Mouse (Mus musculus): ENCODE results near the gene Nckap5. TPM values are rescaled to one million over a fixed set of nuclear protein-coding genes. Genes with fewer than 3 reads are reported as not detected.

Nckap5 gene
- polyA plus RNA-seq, 1 experiment from 2014 or later, result 24.7 TPM

GRCm38 (mm10) chr1:126436937-126437667, 393.5 kb downstream of the Nckap5 start:
- no peak overlapping the region for H3K4me2 ChIP-seq (replicated peaks)
- H3K27me3 ChIP-seq, result no peaks in the 10 kb centered on the region
- WGBS, result 29% methylated on average over 9 of the region's 9 CpGs
- no peaks in the 10 kb centered on the region for H3K36me3 ChIP-seq
- ATAC-seq (replicated peaks), result no peak
- peaks cover 16% of the 10 kb centered on the region; the same call in 1 of the 2 replicates for H3K4me1 ChIP-seq
- H3K4me3 ChIP-seq, result no peak overlapping the region
- H3K9me3 ChIP-seq, result no peaks in the 10 kb centered on the region
- no peak overlapping the region for H3K27ac ChIP-seq (replicated peaks)
- H3K9ac ChIP-seq (replicated peaks), result no peak overlapping the region

- no peak for ATAC-seq (replicated peaks)
- WGBS, result 83% methylated on average over 4 of the region's 4 CpGs
- H3K4me2 ChIP-seq (replicated peaks), result no peak overlapping the region
Observed at GRCm38 (mm10) chr1:126432285-126432684, 398.3 kb downstream of the Nckap5 start.

GRCm38 (mm10) chr1:126431594-126431993, 399.0 kb downstream of the Nckap5 start:
- H3K4me2 ChIP-seq (replicated peaks), result no peak overlapping the region

More at GRCm38 (mm10) chr1:126432285-126432684, 398.3 kb downstream of the Nckap5 start:
- Histone ChIP-seq H3K27me3 (no peaks in the 10 kb centered on the region), H3K9ac (replicated peaks) (no peak overlapping the region), H3K27ac (replicated peaks) (peak overlapping the region; percentile 50), H3K9me3 (no peaks in the 10 kb centered on the region), H3K4me3 (no peak overlapping the region), H3K36me3 (no peaks in the 10 kb centered on the region), H3K4me1 (peaks cover 16% of the 10 kb centered on the region)

GRCm38 (mm10) chr1:126411426-126411825, 419.2 kb downstream of the Nckap5 start:
- Histone ChIP-seq H3K4me1 (no peaks in the 10 kb centered on the region), H3K4me2 (replicated peaks) (no peak overlapping the region), H3K36me3 (no peaks in the 10 kb centered on the region), H3K27ac (replicated peaks) (no peak overlapping the region), H3K9ac (replicated peaks) (no peak overlapping the region), H3K27me3 (no peaks in the 10 kb centered on the region), H3K4me3 (no peak overlapping the region), H3K9me3 (no peaks in the 10 kb centered on the region)
- no peak for ATAC-seq (replicated peaks)
- whole genome bisulfite sequencing, result 88% methylated on average over 5 of the region's 5 CpGs

More at GRCm38 (mm10) chr1:126431594-126431993, 399.0 kb downstream of the Nckap5 start:
- H3K9ac ChIP-seq (replicated peaks), result no peak overlapping the region
- H3K36me3 ChIP-seq, result no peaks in the 10 kb centered on the region
- H3K4me1 ChIP-seq, result peaks cover 9% of the 10 kb centered on the region
- peak overlapping the region; percentile 50 for H3K27ac ChIP-seq (replicated peaks)
- no peak overlapping the region for H3K4me3 ChIP-seq
- peak; percentile 88 for ATAC-seq (replicated peaks)
- H3K9me3 ChIP-seq, result no peaks in the 10 kb centered on the region
- H3K27me3 ChIP-seq, result no peaks in the 10 kb centered on the region
- 16% methylated on average over 5 of the region's 5 CpGs for WGBS

DNA sequence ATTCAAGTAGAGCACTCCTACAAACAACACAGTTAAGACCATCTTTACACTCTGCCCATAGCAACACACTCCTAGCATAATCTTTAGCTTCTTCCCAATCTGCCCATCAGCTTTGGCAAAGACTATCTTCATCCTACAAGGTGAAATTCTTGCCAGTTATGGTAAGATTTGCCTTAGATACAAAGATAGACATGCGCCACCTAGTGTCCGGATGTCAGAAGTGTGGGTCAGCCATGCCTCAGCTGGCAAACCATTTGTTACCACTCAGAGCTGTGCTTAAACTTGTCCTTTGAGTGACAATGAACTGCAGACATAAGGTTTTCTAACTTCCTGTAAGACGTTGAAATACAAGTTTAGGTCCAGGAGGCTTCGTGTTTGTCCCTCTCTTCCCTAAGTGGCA, 422.7 kb downstream of the Nckap5 start:
- no peak overlapping the region for H3K9ac ChIP-seq (replicated peaks)
- no peak for ATAC-seq (replicated peaks)
- H3K4me3 ChIP-seq, result no peak overlapping the region
- H3K4me1 ChIP-seq, result no peaks in the 10 kb centered on the region
- 22% methylated on average over 4 of the region's 4 CpGs for WGBS
- no peaks in the 10 kb centered on the region for H3K27me3 ChIP-seq
- no peak overlapping the region for H3K4me2 ChIP-seq (replicated peaks)
- H3K36me3 ChIP-seq, result no peaks in the 10 kb centered on the region
- no peaks in the 10 kb centered on the region for H3K9me3 ChIP-seq
- no peak overlapping the region for H3K27ac ChIP-seq (replicated peaks)

DNA sequence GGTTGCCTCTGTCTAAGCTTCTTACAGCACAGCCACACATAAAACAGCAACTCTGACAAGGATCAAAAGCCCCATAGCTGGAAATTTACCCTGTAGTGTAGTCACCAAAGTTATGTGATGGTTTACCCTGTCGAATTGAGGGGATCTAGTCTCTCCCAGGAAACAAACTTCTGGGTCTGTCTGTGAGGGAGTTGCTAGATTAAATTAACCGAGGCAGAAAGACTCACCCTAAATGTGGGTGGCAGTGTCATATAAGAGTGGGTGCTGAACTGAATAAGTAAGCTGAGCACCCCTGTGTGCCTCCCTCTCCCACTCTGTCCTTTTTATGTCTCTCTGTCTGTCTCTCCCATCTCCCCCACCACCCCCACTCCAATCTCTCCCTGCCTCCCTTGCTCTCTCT, 425.1 kb downstream of the Nckap5 start:
- Histone ChIP-seq H3K27ac (replicated peaks) (no peak overlapping the region), H3K9ac (replicated peaks) (no peak overlapping the region), H3K27me3 (no peaks in the 10 kb centered on the region), H3K9me3 (no peaks in the 10 kb centered on the region), H3K4me1 (no peaks in the 10 kb centered on the region), H3K4me3 (no peak overlapping the region), H3K36me3 (no peaks in the 10 kb centered on the region), H3K4me2 (replicated peaks) (no peak overlapping the region)
- 92% methylated on average over 2 of the region's 2 CpGs for WGBS
- ATAC-seq (replicated peaks), result no peak

DNA sequence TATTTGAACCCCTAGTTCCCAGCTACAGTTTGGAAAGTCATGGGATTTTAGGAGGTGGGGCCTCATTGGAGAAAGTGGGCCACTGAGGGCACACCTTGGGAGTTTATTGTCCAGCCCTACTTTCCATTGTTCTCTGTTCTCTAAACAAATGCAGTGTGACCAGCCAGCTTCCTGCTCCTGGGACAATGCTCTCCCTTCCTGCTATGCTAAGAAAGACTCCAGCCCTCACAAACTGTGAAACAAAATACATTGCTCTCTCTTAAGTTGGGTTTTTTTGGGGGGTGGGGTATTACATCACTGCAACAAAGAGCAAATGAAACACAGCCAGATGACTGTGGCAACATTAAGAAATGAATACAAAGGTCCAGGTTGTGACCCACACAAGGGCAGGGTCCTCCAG, 426.6 kb downstream of the Nckap5 start:
- H3K9ac ChIP-seq (replicated peaks), result no peak overlapping the region
- no peak for ATAC-seq (replicated peaks)
- no peaks in the 10 kb centered on the region for H3K36me3 ChIP-seq
- H3K9me3 ChIP-seq, result no peaks in the 10 kb centered on the region
- H3K4me2 ChIP-seq (replicated peaks), result no peak overlapping the region
- H3K4me3 ChIP-seq, result no peak overlapping the region
- H3K4me1 ChIP-seq, result no peaks in the 10 kb centered on the region
- no peak overlapping the region for H3K27ac ChIP-seq (replicated peaks)
- H3K27me3 ChIP-seq, result no peaks in the 10 kb centered on the region

- Histone ChIP-seq H3K9ac (replicated peaks) (no peak overlapping the region), H3K27me3 (no peaks in the 10 kb centered on the region), H3K27ac (replicated peaks) (peak overlapping the region; percentile 66), H3K4me1 (peaks cover 23% of the 10 kb centered on the region), H3K4me3 (no peak overlapping the region), H3K9me3 (no peaks in the 10 kb centered on the region), H3K4me2 (replicated peaks) (no peak overlapping the region), H3K36me3 (no peaks in the 10 kb centered on the region)
- ATAC-seq (replicated peaks), result peak; percentile 79
- WGBS, result 16% methylated on average over 4 of the region's 4 CpGs
Observed at GRCm38 (mm10) chr1:126391204-126391603, 439.4 kb downstream of the Nckap5 start.

- WGBS, result 59% methylated on average over 9 of the region's 9 CpGs
- no peaks in the 10 kb centered on the region for H3K9me3 ChIP-seq
- peak; percentile 75 for ATAC-seq (replicated peaks)
Observed at GRCm38 (mm10) chr1:126377339-126377980, 453.1 kb downstream of the Nckap5 start.

DNA sequence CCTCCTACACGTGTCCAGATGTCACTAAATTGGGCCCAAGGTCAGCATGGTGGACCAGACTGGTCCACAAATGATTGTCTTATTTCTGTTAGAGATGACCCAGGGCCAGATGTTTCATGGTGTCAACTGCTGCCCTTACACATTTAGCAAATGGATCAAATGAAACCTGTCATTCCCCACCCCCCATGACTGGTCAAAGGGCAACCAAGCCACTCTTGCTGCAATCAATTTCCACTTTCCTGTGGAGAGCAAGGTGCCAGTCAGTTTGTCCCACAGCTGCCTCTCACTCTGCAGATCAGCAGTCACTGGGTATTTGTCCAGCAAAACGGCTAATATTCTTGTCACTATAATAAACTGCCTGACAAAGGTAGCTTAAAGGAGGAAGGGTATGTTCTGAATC, 463.9 kb downstream of the Nckap5 start:
- Histone ChIP-seq H3K9me3 (no peaks in the 10 kb centered on the region), H3K4me1 (0 out of 2 replicates have a peak, but pooled peaks cover 4% of the 10 kb centered on the region), H3K27ac (replicated peaks) (no peak overlapping the region), H3K36me3 (no peaks in the 10 kb centered on the region), H3K4me3 (no peak overlapping the region), H3K9ac (replicated peaks) (no peak overlapping the region), H3K4me2 (replicated peaks) (no peak overlapping the region), H3K27me3 (no peaks in the 10 kb centered on the region)
- ATAC-seq (replicated peaks), result no peak
- 70% methylated on average over 2 of the region's 2 CpGs for WGBS

More at GRCm38 (mm10) chr1:126377339-126377980, 453.1 kb downstream of the Nckap5 start:
- Histone ChIP-seq H3K36me3 (no peaks in the 10 kb centered on the region), H3K27me3 (no peaks in the 10 kb centered on the region), H3K4me3 (no peak overlapping the region), H3K9ac (replicated peaks) (no peak overlapping the region), H3K4me1 (peaks cover 11% of the 10 kb centered on the region), H3K27ac (replicated peaks) (peak overlapping the region; percentile 60), H3K4me2 (replicated peaks) (no peak overlapping the region)

DNA sequence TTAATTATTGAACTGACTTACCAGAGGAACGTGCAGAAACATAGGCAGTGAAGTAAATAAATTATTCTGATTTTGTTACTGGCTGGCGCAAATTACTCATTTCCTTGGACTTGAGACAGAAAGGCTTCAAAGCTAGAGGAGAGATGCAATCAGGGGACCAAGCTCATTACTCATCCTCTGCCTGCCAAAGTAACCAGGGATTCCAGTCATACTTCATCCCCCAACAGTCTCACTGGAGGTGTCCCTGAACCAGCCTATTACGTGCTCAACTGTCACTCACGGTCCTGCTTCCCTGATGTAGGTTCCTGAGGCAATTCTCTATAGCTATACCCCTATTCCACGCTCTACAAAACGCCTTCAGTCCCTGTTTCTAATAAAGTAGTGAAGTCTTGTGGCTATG, 466.0 kb downstream of the Nckap5 start:
- WGBS, result 67% methylated on average over 6 of the region's 6 CpGs
- H3K9ac ChIP-seq (replicated peaks), result no peak overlapping the region
- no peak overlapping the region for H3K4me2 ChIP-seq (replicated peaks)
- H3K4me1 ChIP-seq, result 0 out of 2 replicates have a peak, but pooled peaks cover 4% of the 10 kb centered on the region
- no peaks in the 10 kb centered on the region for H3K27me3 ChIP-seq
- no peaks in the 10 kb centered on the region for H3K36me3 ChIP-seq
- ATAC-seq (replicated peaks), result no peak
- H3K27ac ChIP-seq (replicated peaks), result no peak overlapping the region
- H3K4me3 ChIP-seq, result no peak overlapping the region
- no peaks in the 10 kb centered on the region for H3K9me3 ChIP-seq

DNA sequence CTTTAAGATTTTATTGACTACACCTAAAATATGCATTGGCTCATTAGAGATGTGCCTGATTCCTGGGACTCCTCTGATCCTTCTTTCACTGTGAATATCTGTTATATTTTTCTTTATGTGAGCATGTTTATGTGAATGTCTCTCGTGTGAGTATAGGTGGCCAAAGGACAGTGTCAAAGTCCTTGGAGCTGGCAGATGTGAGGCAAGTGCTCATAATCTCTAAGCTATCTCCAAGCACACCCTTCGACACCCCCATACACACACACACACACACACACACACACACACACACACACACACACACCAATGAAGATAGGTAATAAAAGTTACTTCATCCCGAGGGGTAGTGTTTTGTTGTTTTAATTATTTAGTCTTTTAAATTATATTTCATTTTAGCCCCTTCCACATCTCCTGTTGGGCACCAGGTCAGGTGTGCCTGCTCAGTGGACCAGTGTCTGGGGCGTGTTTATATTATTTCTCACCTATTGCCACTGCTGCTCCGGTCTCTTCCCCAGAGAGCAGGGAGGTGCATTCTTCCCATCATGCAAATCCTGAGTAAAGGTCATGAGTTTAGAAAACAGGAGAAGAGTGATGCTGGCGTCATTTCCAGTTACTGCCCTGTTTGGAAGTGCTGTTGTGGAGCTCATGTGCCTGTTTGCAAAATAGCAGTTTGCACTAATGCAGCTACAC, 469.9 kb downstream of the Nckap5 start:
- H3K27me3 ChIP-seq, result no peaks in the 10 kb centered on the region
- H3K4me3 ChIP-seq, result no peak overlapping the region
- no peaks in the 10 kb centered on the region for H3K9me3 ChIP-seq
- 89% methylated on average over 6 of the region's 6 CpGs for WGBS
- no peak overlapping the region for H3K4me2 ChIP-seq (replicated peaks)
- H3K36me3 ChIP-seq, result no peaks in the 10 kb centered on the region
- H3K9ac ChIP-seq (replicated peaks), result no peak overlapping the region
- H3K27ac ChIP-seq (replicated peaks), result 0 out of 2 replicates have a peak overlapping the region, but pooled peaks have one; percentile 11
- ATAC-seq (replicated peaks), result no peak
- H3K4me1 ChIP-seq, result 0 out of 2 replicates have a peak, but pooled peaks cover 4% of the 10 kb centered on the region
